Mouse (Mus musculus): ENCODE data around the gene Nanog. TPM values are rescaled to one million over a fixed set of nuclear protein-coding genes. Genes with fewer than 3 reads are reported as not detected.
"Not testable (repeated sequence)": the region's sequence is repeated elsewhere in the genome, so short reads cannot be mapped to it uniquely, and the experiment has no call there.

Gene Nanog
- polyA plus RNA-seq, 1 experiment from 2014 or later: not detected

GRCm38 (mm10) chr6:122695398-122695797 is 11.9 kb upstream of the Nanog start:
- ATAC-seq (ENCODE audit: low FRiP score, low TSS enrichment): no peak
- no peak overlapping the region for H3K9ac ChIP-seq (ENCODE audit: low read depth, low read length)
- H3K27ac ChIP-seq (ENCODE audit: low read depth, low read length): no peak overlapping the region
- no peaks in the 10 kb centered on the region for H3K36me3 ChIP-seq (ENCODE audit: control insufficient read depth, insufficient read depth, low read length)
- WGBS: 91% methylated on average over 3 of the region's 3 CpGs
- no peak overlapping the region for H3K4me2 ChIP-seq (replicated peaks; ENCODE audit: low read depth, low read length)
- no peak overlapping the region for H3K4me3 ChIP-seq (ENCODE audit: low read length)
- H3K9me3 ChIP-seq (ENCODE audit: control insufficient read depth, low read length): no peaks in the 10 kb centered on the region
- no peaks in the 10 kb centered on the region for H3K4me1 ChIP-seq (ENCODE audit: control insufficient read depth, insufficient read depth, low read length)
- H3K27me3 ChIP-seq (ENCODE audit: control insufficient read depth, insufficient read depth, low read length): no peaks in the 10 kb centered on the region

GRCm38 (mm10) chr6:122699628-122700027 is 7.7 kb upstream of the Nanog start:
- 84% methylated on average over 2 of the region's 2 CpGs for WGBS
- not testable (repeated sequence) for ATAC-seq (ENCODE audit: low FRiP score, low TSS enrichment)

GRCm38 (mm10) chr6:122701816-122702215 is 5.5 kb upstream of the Nanog start:
- no peaks in the 10 kb centered on the region for H3K36me3 ChIP-seq (ENCODE audit: control insufficient read depth, insufficient read depth, low read length)
- H3K4me2 ChIP-seq (replicated peaks; ENCODE audit: low read depth, low read length): no peak overlapping the region
- no peaks in the 10 kb centered on the region for H3K9me3 ChIP-seq (ENCODE audit: control insufficient read depth, low read length)
- 0 out of 2 replicates have a peak, but pooled peaks have one; percentile 18 for ATAC-seq (ENCODE audit: low FRiP score, low TSS enrichment)
- H3K4me3 ChIP-seq (ENCODE audit: low read length): no peak overlapping the region
- H3K27me3 ChIP-seq (ENCODE audit: control insufficient read depth, insufficient read depth, low read length): no peaks in the 10 kb centered on the region
- H3K27ac ChIP-seq (ENCODE audit: low read depth, low read length): no peak overlapping the region
- H3K9ac ChIP-seq (ENCODE audit: low read depth, low read length): no peak overlapping the region
- 0 out of 2 replicates have a peak, but pooled peaks cover 5% of the 10 kb centered on the region for H3K4me1 ChIP-seq (ENCODE audit: control insufficient read depth, insufficient read depth, low read length)
- WGBS: 81% methylated on average over 5 of the region's 5 CpGs

More at GRCm38 (mm10) chr6:122699628-122700027, 7.7 kb upstream of the Nanog start:
- H3K9me3 ChIP-seq (ENCODE audit: control insufficient read depth, low read length); H3K4me2 ChIP-seq (replicated peaks; ENCODE audit: low read depth, low read length); H3K27me3 ChIP-seq (ENCODE audit: control insufficient read depth, insufficient read depth, low read length); H3K27ac ChIP-seq (ENCODE audit: low read depth, low read length); H3K4me1 ChIP-seq (ENCODE audit: control insufficient read depth, insufficient read depth, low read length); H3K4me3 ChIP-seq (ENCODE audit: low read length); H3K9ac ChIP-seq (ENCODE audit: low read depth, low read length); H3K36me3 ChIP-seq (ENCODE audit: control insufficient read depth, insufficient read depth, low read length): not testable (repeated sequence)

GRCm38 (mm10) chr6:122702480-122703124 is 4.7 kb upstream of the Nanog start:
- 4% methylated on average over 20 of the region's 20 CpGs for WGBS
- Histone ChIP-seq H3K9ac (ENCODE audit: low read depth, low read length) (no peak overlapping the region; the same call in 1 of the 2 replicates), H3K27me3 (ENCODE audit: control insufficient read depth, insufficient read depth, low read length) (no peaks in the 10 kb centered on the region), H3K27ac (ENCODE audit: low read depth, low read length) (peak overlapping the region; percentile 67; the same call in 1 of the 2 replicates), H3K9me3 (ENCODE audit: control insufficient read depth, low read length) (no peaks in the 10 kb centered on the region), H3K4me3 (ENCODE audit: low read length) (peak overlapping the region; percentile 25; the same call in 1 of the 2 replicates), H3K36me3 (ENCODE audit: control insufficient read depth, insufficient read depth, low read length) (no peaks in the 10 kb centered on the region), H3K4me1 (ENCODE audit: control insufficient read depth, insufficient read depth, low read length) (0 out of 2 replicates have a peak, but pooled peaks cover 5% of the 10 kb centered on the region), H3K4me2 (replicated peaks; ENCODE audit: low read depth, low read length) (peak overlapping the region; percentile 41)
- ATAC-seq (ENCODE audit: low FRiP score, low TSS enrichment): peak; percentile 92

GRCm38 (mm10) chr6:122703251-122703650 is 4.0 kb upstream of the Nanog start:
- H3K9me3 ChIP-seq (ENCODE audit: control insufficient read depth, low read length): no peaks in the 10 kb centered on the region
- H3K4me3 ChIP-seq (ENCODE audit: low read length): no peak overlapping the region
- no peak overlapping the region; the same call in 1 of the 2 replicates for H3K4me2 ChIP-seq (replicated peaks; ENCODE audit: low read depth, low read length)
- WGBS: 18% methylated on average over 6 of the region's 6 CpGs
- H3K36me3 ChIP-seq (ENCODE audit: control insufficient read depth, insufficient read depth, low read length): no peaks in the 10 kb centered on the region
- ATAC-seq (ENCODE audit: low FRiP score, low TSS enrichment): no peak
- H3K4me1 ChIP-seq (ENCODE audit: control insufficient read depth, insufficient read depth, low read length): 0 out of 2 replicates have a peak, but pooled peaks cover 5% of the 10 kb centered on the region
- no peaks in the 10 kb centered on the region for H3K27me3 ChIP-seq (ENCODE audit: control insufficient read depth, insufficient read depth, low read length)
- no peak overlapping the region for H3K27ac ChIP-seq (ENCODE audit: low read depth, low read length)
- no peak overlapping the region for H3K9ac ChIP-seq (ENCODE audit: low read depth, low read length)

GRCm38 (mm10) chr6:122703706-122704105 is 3.6 kb upstream of the Nanog start:
- Histone ChIP-seq H3K4me1 (ENCODE audit: control insufficient read depth, insufficient read depth, low read length) (0 out of 2 replicates have a peak, but pooled peaks cover 5% of the 10 kb centered on the region), H3K4me2 (replicated peaks; ENCODE audit: low read depth, low read length) (no peak overlapping the region), H3K27ac (ENCODE audit: low read depth, low read length) (no peak overlapping the region), H3K4me3 (ENCODE audit: low read length) (no peak overlapping the region), H3K9ac (ENCODE audit: low read depth, low read length) (no peak overlapping the region), H3K9me3 (ENCODE audit: control insufficient read depth, low read length) (no peaks in the 10 kb centered on the region), H3K27me3 (ENCODE audit: control insufficient read depth, insufficient read depth, low read length) (no peaks in the 10 kb centered on the region), H3K36me3 (ENCODE audit: control insufficient read depth, insufficient read depth, low read length) (no peaks in the 10 kb centered on the region)
- 10% methylated on average over 1 of the region's 1 CpGs for WGBS
- no peak for ATAC-seq (ENCODE audit: low FRiP score, low TSS enrichment)

- H3K27me3 ChIP-seq (ENCODE audit: control insufficient read depth, insufficient read depth, low read length): no peaks in the 10 kb centered on the region
- H3K4me3 ChIP-seq (ENCODE audit: low read length): no peak overlapping the region
- H3K4me1 ChIP-seq (ENCODE audit: control insufficient read depth, insufficient read depth, low read length): 0 out of 2 replicates have a peak, but pooled peaks cover 5% of the 10 kb centered on the region
- no peak overlapping the region for H3K9ac ChIP-seq (ENCODE audit: low read depth, low read length)
- WGBS: 69% methylated on average over 12 of the region's 12 CpGs
- no peak overlapping the region for H3K27ac ChIP-seq (ENCODE audit: low read depth, low read length)
- no peaks in the 10 kb centered on the region for H3K9me3 ChIP-seq (ENCODE audit: control insufficient read depth, low read length)
- H3K36me3 ChIP-seq (ENCODE audit: control insufficient read depth, insufficient read depth, low read length): no peaks in the 10 kb centered on the region
- no peak overlapping the region for H3K4me2 ChIP-seq (replicated peaks; ENCODE audit: low read depth, low read length)
- ATAC-seq (ENCODE audit: low FRiP score, low TSS enrichment): no peak
Observed at GRCm38 (mm10) chr6:122706337-122706840, 900 bp upstream of the Nanog start.

GRCm38 (mm10) chr6:122708826-122709225 is 1.5 kb downstream of the Nanog start:
- Histone ChIP-seq H3K4me2 (replicated peaks; ENCODE audit: low read depth, low read length) (no peak overlapping the region), H3K27me3 (ENCODE audit: control insufficient read depth, insufficient read depth, low read length) (no peaks in the 10 kb centered on the region), H3K4me3 (ENCODE audit: low read length) (no peak overlapping the region), H3K27ac (ENCODE audit: low read depth, low read length) (no peak overlapping the region), H3K9ac (ENCODE audit: low read depth, low read length) (no peak overlapping the region), H3K4me1 (ENCODE audit: control insufficient read depth, insufficient read depth, low read length) (no peaks in the 10 kb centered on the region), H3K9me3 (ENCODE audit: control insufficient read depth, low read length) (no peaks in the 10 kb centered on the region), H3K36me3 (ENCODE audit: control insufficient read depth, insufficient read depth, low read length) (no peaks in the 10 kb centered on the region)
- 73% methylated on average over 4 of the region's 4 CpGs for WGBS
- no peak for ATAC-seq (ENCODE audit: low FRiP score, low TSS enrichment)

- Histone ChIP-seq H3K27ac (ENCODE audit: low read depth, low read length) (no peak overlapping the region), H3K4me1 (ENCODE audit: control insufficient read depth, insufficient read depth, low read length) (no peaks in the 10 kb centered on the region), H3K9me3 (ENCODE audit: control insufficient read depth, low read length) (no peaks in the 10 kb centered on the region), H3K27me3 (ENCODE audit: control insufficient read depth, insufficient read depth, low read length) (no peaks in the 10 kb centered on the region), H3K4me2 (replicated peaks; ENCODE audit: low read depth, low read length) (no peak overlapping the region), H3K9ac (ENCODE audit: low read depth, low read length) (no peak overlapping the region), H3K4me3 (ENCODE audit: low read length) (no peak overlapping the region), H3K36me3 (ENCODE audit: control insufficient read depth, insufficient read depth, low read length) (no peaks in the 10 kb centered on the region)
- 91% methylated on average over 2 of the region's 2 CpGs for WGBS
- no peak for ATAC-seq (ENCODE audit: low FRiP score, low TSS enrichment)
Observed at GRCm38 (mm10) chr6:122711455-122711854, 4.2 kb downstream of the Nanog start.
